Mouse (Mus musculus): ENCODE data around the gene Zfp423. TPM values are rescaled to one million over a fixed set of nuclear protein-coding genes. Genes with fewer than 3 reads are reported as not detected.

The Zfp423 gene
- polyA plus RNA-seq, 1 experiment = 2.7 TPM

DNA sequence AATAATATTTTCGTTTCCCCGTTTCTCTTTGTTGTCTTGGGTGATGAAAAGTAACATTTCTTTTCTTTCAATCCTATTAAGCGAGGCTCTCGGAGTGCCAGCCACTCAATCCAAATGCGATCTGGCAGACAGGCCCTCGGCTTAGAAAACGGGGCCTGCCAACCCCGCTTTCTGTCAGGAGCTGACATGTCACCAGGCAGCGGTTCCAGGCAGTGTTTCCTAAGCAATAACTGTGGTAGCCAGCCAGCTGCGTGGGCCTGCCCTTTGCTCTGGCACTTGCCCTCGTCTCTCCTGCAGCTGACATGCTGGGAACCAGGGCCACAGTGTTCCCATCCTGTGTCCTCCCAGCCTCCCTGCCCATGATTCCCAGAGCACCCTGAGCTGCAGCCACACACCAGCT lies 221.5 kb downstream of the Zfp423 start:
- TF ChIP-seq POLR2A (IDR thresholded peaks at IDR 0.05; ENCODE audit: control insufficient read depth, extremely low read depth, insufficient read depth, low read length, poor library complexity) = no peak
- no peak for TF ChIP-seq CTCF (IDR thresholded peaks at IDR 0.05; ENCODE audit: borderline replicate concordance, control insufficient read depth, extremely low read depth, insufficient read depth, low read length, poor library complexity)
- H3K27me3 ChIP-seq (ENCODE audit: control insufficient read depth, insufficient read depth, low read length) = no peaks in the 10 kb centered on the region
- WGBS = 92% methylated on average over 11 of the region's 11 CpGs
- H3K4me1 ChIP-seq (replicated peaks; ENCODE audit: control insufficient read depth, insufficient read depth, low read length) = no peaks in the 10 kb centered on the region
- no peak for DNase-seq
- H3K36me3 ChIP-seq (ENCODE audit: control insufficient read depth, insufficient read depth, low read length) = no peaks in the 10 kb centered on the region
- H3K4me3 ChIP-seq (ENCODE audit: control insufficient read depth, insufficient read depth, low read length) = no peak overlapping the region
- no peak overlapping the region for H3K27ac ChIP-seq (ENCODE audit: control insufficient read depth, insufficient read depth, low read length)

GRCm38 (mm10) chr8:87734902-87735301 lies 224.5 kb downstream of the Zfp423 start:
- WGBS = 94% methylated on average over 4 of the region's 4 CpGs

GRCm38 (mm10) chr8:87734496-87734895 lies 224.9 kb downstream of the Zfp423 start:
- WGBS = 55% methylated on average over 7 of the region's 7 CpGs
- H3K4me3 ChIP-seq (ENCODE audit: control insufficient read depth, insufficient read depth, low read length) = no peak overlapping the region
- TF ChIP-seq POLR2A (IDR thresholded peaks at IDR 0.05; ENCODE audit: control insufficient read depth, extremely low read depth, insufficient read depth, low read length, poor library complexity) = no peak
- TF ChIP-seq CTCF (IDR thresholded peaks at IDR 0.05; ENCODE audit: borderline replicate concordance, control insufficient read depth, extremely low read depth, insufficient read depth, low read length, poor library complexity) = no peak
- H3K27me3 ChIP-seq (ENCODE audit: control insufficient read depth, insufficient read depth, low read length) = no peaks in the 10 kb centered on the region
- DNase-seq = no peak
- H3K4me1 ChIP-seq (replicated peaks; ENCODE audit: control insufficient read depth, insufficient read depth, low read length) = no peaks in the 10 kb centered on the region
- no peak overlapping the region for H3K27ac ChIP-seq (ENCODE audit: control insufficient read depth, insufficient read depth, low read length)
- H3K36me3 ChIP-seq (ENCODE audit: control insufficient read depth, insufficient read depth, low read length) = no peaks in the 10 kb centered on the region

More at GRCm38 (mm10) chr8:87734902-87735301, 224.5 kb downstream of the Zfp423 start:
- H3K27me3 ChIP-seq (ENCODE audit: control insufficient read depth, insufficient read depth, low read length) = no peaks in the 10 kb centered on the region
- no peaks in the 10 kb centered on the region for H3K36me3 ChIP-seq (ENCODE audit: control insufficient read depth, insufficient read depth, low read length)
- no peak overlapping the region for H3K27ac ChIP-seq (ENCODE audit: control insufficient read depth, insufficient read depth, low read length)
- no peaks in the 10 kb centered on the region for H3K4me1 ChIP-seq (replicated peaks; ENCODE audit: control insufficient read depth, insufficient read depth, low read length)
- TF ChIP-seq POLR2A (IDR thresholded peaks at IDR 0.05; ENCODE audit: control insufficient read depth, extremely low read depth, insufficient read depth, low read length, poor library complexity) = no peak
- no peak for TF ChIP-seq CTCF (IDR thresholded peaks at IDR 0.05; ENCODE audit: borderline replicate concordance, control insufficient read depth, extremely low read depth, insufficient read depth, low read length, poor library complexity)
- no peak for DNase-seq
- no peak overlapping the region for H3K4me3 ChIP-seq (ENCODE audit: control insufficient read depth, insufficient read depth, low read length)

- WGBS = 97% methylated on average over 12 of the region's 12 CpGs
These were observed 228.3 kb downstream of the Zfp423 start for GRCm38 (mm10) chr8:87731062-87731461.

GRCm38 (mm10) chr8:87723015-87723414 lies 236.4 kb downstream of the Zfp423 start:
- no peak for DNase-seq
- Histone ChIP-seq H3K27me3 (ENCODE audit: control insufficient read depth, insufficient read depth, low read length) (no peaks in the 10 kb centered on the region), H3K4me1 (replicated peaks; ENCODE audit: control insufficient read depth, insufficient read depth, low read length) (no peaks in the 10 kb centered on the region), H3K36me3 (ENCODE audit: control insufficient read depth, insufficient read depth, low read length) (no peaks in the 10 kb centered on the region), H3K27ac (ENCODE audit: control insufficient read depth, insufficient read depth, low read length) (no peak overlapping the region), H3K4me3 (ENCODE audit: control insufficient read depth, insufficient read depth, low read length) (no peak overlapping the region)
- TF ChIP-seq CTCF (IDR thresholded peaks at IDR 0.05; ENCODE audit: borderline replicate concordance, control insufficient read depth, extremely low read depth, insufficient read depth, low read length, poor library complexity) (no peak), POLR2A (IDR thresholded peaks at IDR 0.05; ENCODE audit: control insufficient read depth, extremely low read depth, insufficient read depth, low read length, poor library complexity) (no peak)
- WGBS = 93% methylated on average over 8 of the region's 8 CpGs

More at GRCm38 (mm10) chr8:87731062-87731461, 228.3 kb downstream of the Zfp423 start:
- H3K4me3 ChIP-seq (ENCODE audit: control insufficient read depth, insufficient read depth, low read length) = no peak overlapping the region
- no peak for TF ChIP-seq CTCF (IDR thresholded peaks at IDR 0.05; ENCODE audit: borderline replicate concordance, control insufficient read depth, extremely low read depth, insufficient read depth, low read length, poor library complexity)
- no peak for TF ChIP-seq POLR2A (IDR thresholded peaks at IDR 0.05; ENCODE audit: control insufficient read depth, extremely low read depth, insufficient read depth, low read length, poor library complexity)
- H3K36me3 ChIP-seq (ENCODE audit: control insufficient read depth, insufficient read depth, low read length) = no peaks in the 10 kb centered on the region
- no peak for DNase-seq
- H3K4me1 ChIP-seq (replicated peaks; ENCODE audit: control insufficient read depth, insufficient read depth, low read length) = no peaks in the 10 kb centered on the region
- no peaks in the 10 kb centered on the region for H3K27me3 ChIP-seq (ENCODE audit: control insufficient read depth, insufficient read depth, low read length)
- no peak overlapping the region for H3K27ac ChIP-seq (ENCODE audit: control insufficient read depth, insufficient read depth, low read length)

DNA sequence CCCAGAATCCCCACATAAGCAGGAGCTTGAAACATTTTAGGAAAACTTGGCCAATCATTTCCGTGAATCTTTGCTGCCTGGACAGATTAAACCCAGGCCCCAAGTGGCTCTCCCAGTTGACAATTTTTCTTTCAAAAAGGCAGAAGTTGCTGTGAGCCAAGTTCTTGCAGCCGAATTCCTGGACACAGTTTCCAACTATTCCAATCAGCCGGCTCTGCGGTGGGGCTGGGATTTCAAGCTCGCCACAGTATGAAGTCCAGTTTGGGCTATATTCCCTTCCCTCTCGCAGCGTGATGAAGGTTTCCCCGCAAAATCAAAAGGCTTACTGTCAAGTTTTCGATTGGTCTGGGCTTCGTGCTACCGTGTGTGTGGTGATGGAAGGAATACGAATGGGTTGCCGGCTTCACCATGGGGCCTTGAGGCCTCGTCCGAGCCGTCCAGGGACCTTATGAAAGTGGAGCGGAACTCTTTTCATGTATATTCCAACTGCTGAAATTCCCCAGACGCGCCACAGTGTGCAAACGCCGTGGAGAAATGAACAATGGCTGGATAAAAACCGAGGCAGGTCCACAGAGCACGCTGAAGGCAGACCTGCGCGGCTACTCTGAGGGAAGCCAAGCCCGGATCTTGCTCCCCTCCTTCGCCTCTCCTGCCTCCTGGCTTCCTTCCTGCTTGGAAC lies 240.1 kb downstream of the Zfp423 start:
- no peak for DNase-seq
- H3K4me3 ChIP-seq (ENCODE audit: control insufficient read depth, insufficient read depth, low read length) = no peak overlapping the region
- TF ChIP-seq POLR2A (IDR thresholded peaks at IDR 0.05; ENCODE audit: control insufficient read depth, extremely low read depth, insufficient read depth, low read length, poor library complexity) = no peak
- no peak for TF ChIP-seq CTCF (IDR thresholded peaks at IDR 0.05; ENCODE audit: borderline replicate concordance, control insufficient read depth, extremely low read depth, insufficient read depth, low read length, poor library complexity)
- no peak overlapping the region for H3K27ac ChIP-seq (ENCODE audit: control insufficient read depth, insufficient read depth, low read length)
- no peaks in the 10 kb centered on the region for H3K27me3 ChIP-seq (ENCODE audit: control insufficient read depth, insufficient read depth, low read length)
- no peaks in the 10 kb centered on the region for H3K4me1 ChIP-seq (replicated peaks; ENCODE audit: control insufficient read depth, insufficient read depth, low read length)
- WGBS = 73% methylated on average over 27 of the region's 27 CpGs
- no peaks in the 10 kb centered on the region for H3K36me3 ChIP-seq (ENCODE audit: control insufficient read depth, insufficient read depth, low read length)
